Comparison of ENCODE assay signal across 9 mouse cellular contexts in genomic region chr2:105298888-105299287, GRCm38 (mm10).
DNase-seq lines count a peak whose midpoint lies in the region; ATAC-seq lines count a peak whose summit lies in the region.
"Had no signal": no experiment of that assay in that cellular context is flagged by ENCODE, and none has a peak within 500 bp of the region (broad histone marks: within the 10 kb centered on the region; RNA-seq: fewer than 3 reads in every experiment).

No protein-coding gene starts in this region.

- H3K9ac ChIP-seq in midbrain, embryonic 16.5 days (ENCODE audit: low read depth, low read length): no peak overlapping the region

- 0 out of 2 replicates have a peak, but pooled peaks have one; percentile 60 for ATAC-seq in erythroblast, adult 5-6 weeks (replicated peaks; ENCODE audit: low FRiP score, poor library complexity, severe bottlenecking)
- ATAC-seq in midbrain, embryonic 16.5 days: no peak

- no peaks in the 10 kb centered on the region for H3K9me3 ChIP-seq in midbrain, embryonic 16.5 days (replicated peaks; ENCODE audit: control insufficient read depth, low read length, poor library complexity, severe bottlenecking)

- H3K27me3 ChIP-seq in midbrain, embryonic 16.5 days (ENCODE audit: control insufficient read depth, insufficient read depth, low read depth, low read length): no peaks in the 10 kb centered on the region

- no peaks in the 10 kb centered on the region for H3K36me3 ChIP-seq in midbrain, embryonic 16.5 days (ENCODE audit: control insufficient read depth, insufficient read depth, low read length)

- no peak overlapping the region for H3K27ac ChIP-seq in midbrain, embryonic 16.5 days (ENCODE audit: low read length)

- peak; percentile 12 for DNase-seq in kidney, adult 9 months
- DNase-seq in kidney, postnatal 14 days: no peak
- DNase-seq in 3T3-L1 (ENCODE audit: low read depth, low spot score) (peak; percentile 36), ES-CJ7 (ENCODE audit: low read depth, low spot score) (peak; percentile 42)
- DNase-seq in Muller cell, postnatal 12 days (ENCODE audit: inconsistent ontology term): no peak
- DNase-seq in urinary bladder, postnatal 36 days (ENCODE audit: low spot score in 2 of 2): no peak
- DNase-seq: kidney, postnatal 10 days had no signal

- no peak overlapping the region for H3K4me3 ChIP-seq in midbrain, embryonic 16.5 days (ENCODE audit: low read depth, low read length)

- WGBS in midbrain, embryonic 16.5 days: 96% methylated on average over 1 of the region's 1 CpGs

- H3K4me2 ChIP-seq in midbrain, embryonic 16.5 days (ENCODE audit: low read length): no peak overlapping the region

- H3K4me1 ChIP-seq in midbrain, embryonic 16.5 days (ENCODE audit: control insufficient read depth, insufficient read depth, low read length): no peaks in the 10 kb centered on the region; the same call in 1 of the 2 replicates

Comparison
In these comparisons a context has a peak if more than half of its experiments do, and no peak if none do; other contexts are left out.
1. DNase-seq: peak in kidney, adult 9 months (single experiment), 3T3-L1 (single experiment) and ES-CJ7 (single experiment); none in kidney, postnatal 14 days (single experiment), Muller cell, postnatal 12 days (single experiment) and urinary bladder, postnatal 36 days (0 of 2).